Mouse (Mus musculus) heart, postnatal 0 days (tissue): ENCODE results near the gene Ntrk3. TPM values are rescaled to one million over a fixed set of nuclear protein-coding genes. Genes with fewer than 3 reads are reported as not detected.

Experiments used
- ATAC-seq: fragments of 200-750 bp; cut with Nextera tagmentation; 2 replicates; pipeline ENCODE4 v1.8.0; 2017; ENCODE audit warnings: low read depth, moderate number of reproducible peaks, moderate library complexity; ENCODE audit not compliant: insufficient read depth
- DNase-seq: peaks from one replicate; pipeline ENCODE4 v3.0.0-alpha.2; 2016; ENCODE audit warnings: low spot score
- H3K27ac ChIP-seq: fragments of 300-500 bp; sonication (generic); 2 replicates; pipeline ENCODE4 v1.5.1; 2014; ENCODE audit warnings: low read depth, mild to moderate bottlenecking
- H3K27me3 ChIP-seq: fragments of 300-500 bp; sonication (generic); 2 replicates; pipeline ENCODE4 v1.6.1; 2014; ENCODE audit warnings: low read length, mixed read lengths; ENCODE audit not compliant: control insufficient read depth, insufficient read depth
- H3K36me3 ChIP-seq: fragments of 300-500 bp; sonication (generic); replicated peaks from 2 replicates; pipeline ENCODE4 v1.6.1; 2014; ENCODE audit warnings: low read length, mixed read lengths; ENCODE audit not compliant: control insufficient read depth, insufficient read depth
- H3K4me1 ChIP-seq: fragments of 300-500 bp; sonication (generic); 2 replicates; pipeline ENCODE4 v1.6.1; 2014; ENCODE audit warnings: antibody characterized with exemption; ENCODE audit not compliant: control insufficient read depth, insufficient read depth
- H3K4me2 ChIP-seq: fragments of 300-500 bp; sonication (generic); 2 replicates; pipeline ENCODE4 v1.6.1; 2014; ENCODE audit warnings: low read depth, mild to moderate bottlenecking, low read length, moderate library complexity
- H3K4me3 ChIP-seq: fragments of 300-500 bp; sonication (generic); 2 replicates; pipeline ENCODE4 v1.5.1; 2014; ENCODE audit warnings: low read depth, low read length
- H3K9ac ChIP-seq: fragments of 300-500 bp; sonication (generic); replicated peaks from 2 replicates; pipeline ENCODE4 v1.6.1; 2014; ENCODE audit warnings: low read depth, low read length, mixed read lengths
- H3K9me3 ChIP-seq: fragments of 300-500 bp; sonication (generic); replicated peaks from 2 replicates; pipeline ENCODE4 v1.6.1; 2016; ENCODE audit warnings: low read length; ENCODE audit not compliant: control insufficient read depth
- CTCF ChIP-seq: IDR thresholded peaks from 2 replicates; pipeline ENCODE4 v1.5.1; 2016; ENCODE audit warnings: antibody characterized with exemption, control low read depth, low read depth
- EP300 ChIP-seq: IDR thresholded peaks from 2 replicates; pipeline ENCODE4 v1.6.1; 2016; ENCODE audit warnings: antibody characterized with exemption, low read depth
- WGBS: fragments of 180-500 bp; shearing (Covaris S2); extraction: QIAGEN DNeasy Blood & Tissue Kit; methylation state at CpG from one replicate; pipeline ENCODE4 v1.1.7; 2014; 5-methylcytosine and 5-hydroxymethylcytosine counted together
- polyA plus RNA-seq: library from polyadenylated mRNA; unstranded; fragments of >200 nt; fragmentation: Nextera tagmentation; extraction: Ambion mirVana; gene quantifications from 2 replicates; pipeline ENCODE4 v1.2.1, GENCODE M21; 2015
- total RNA-seq: library from RNA; depleted of rRNA; stranded (reverse); fragments of >200 nt; gene quantifications from 2 replicates; pipeline ENCODE4 v1.2.3, GENCODE M21; 2014; ENCODE audit warnings: low replicate concordance; rRNA removed

Gene Ntrk3
- total and polyA plus RNA-seq, 2 experiments from 2014 or later, result 1.1 to 4.2 TPM

GRCm38 (mm10) chr7:78144849-78145248 is 593.0 kb downstream of the Ntrk3 start:
- no peak for DNase-seq
- Histone ChIP-seq H3K9me3 (no peaks in the 10 kb centered on the region), H3K4me3 (no peak overlapping the region), H3K9ac (no peak overlapping the region), H3K27me3 (no peaks in the 10 kb centered on the region), H3K27ac (no peak overlapping the region), H3K4me2 (no peak overlapping the region), H3K4me1 (no peaks in the 10 kb centered on the region), H3K36me3 (no peaks in the 10 kb centered on the region)
- ATAC-seq, result no peak
- TF ChIP-seq CTCF, result no peak
- no peak for TF ChIP-seq EP300
- WGBS, result 75% methylated on average over 3 of the region's 3 CpGs

DNA sequence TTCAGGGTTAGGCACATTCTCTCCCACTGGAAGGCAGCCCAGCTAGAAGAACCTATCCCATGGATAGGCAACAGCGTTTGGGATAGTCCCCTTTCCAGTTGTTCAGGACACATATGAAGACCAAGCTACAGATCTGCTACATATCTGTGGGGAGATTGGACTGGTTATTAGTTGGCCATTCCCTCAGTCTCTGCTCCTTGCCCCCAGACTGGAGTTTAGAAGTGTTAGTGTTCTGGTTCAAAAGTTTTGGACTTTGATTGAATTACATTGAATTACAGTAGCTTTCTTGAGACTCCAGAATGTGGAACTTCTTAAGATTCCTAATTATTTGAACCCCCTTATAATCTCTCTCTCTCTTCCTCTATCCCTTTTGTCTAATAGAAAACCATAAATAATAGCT is 607.8 kb downstream of the Ntrk3 start:
- WGBS, result 57% methylated on average over 1 of the region's 1 CpGs
- no peak for ATAC-seq
- no peak for TF ChIP-seq EP300
- TF ChIP-seq CTCF, result no peak
- no peak overlapping the region for H3K9ac ChIP-seq
- no peaks in the 10 kb centered on the region for H3K27me3 ChIP-seq
- no peak overlapping the region for H3K27ac ChIP-seq
- no peaks in the 10 kb centered on the region for H3K36me3 ChIP-seq
- H3K9me3 ChIP-seq, result no peaks in the 10 kb centered on the region
- no peak overlapping the region for H3K4me2 ChIP-seq
- no peaks in the 10 kb centered on the region for H3K4me1 ChIP-seq
- no peak for DNase-seq
- no peak overlapping the region for H3K4me3 ChIP-seq

Other genes starting within 250 kb of the Ntrk3 start
- 43.6 and 78.5 TPM in 2 replicates for gene Mrps11, start 45.1 kb upstream of the Ntrk3 start, total RNA-seq
- 56.7 and 59.6 TPM in 2 replicates for gene Mrps11, start 45.1 kb upstream of the Ntrk3 start, polyA plus RNA-seq
- 38.3 and 41.4 TPM in 2 replicates for gene Mrpl46, start 45.5 kb upstream of the Ntrk3 start, total RNA-seq
- 71.5 and 71.6 TPM in 2 replicates for gene Mrpl46, start 45.5 kb upstream of the Ntrk3 start, polyA plus RNA-seq
- gene Det1, start 109.3 kb upstream of the Ntrk3 start, total RNA-seq, result 8.7 and 11.1 TPM in 2 replicates
- gene Det1, start 109.3 kb upstream of the Ntrk3 start, polyA plus RNA-seq, result 7.6 and 8.2 TPM in 2 replicates
- gene Aen, start 157.8 kb upstream of the Ntrk3 start, total RNA-seq, result 18.4 and 22.9 TPM in 2 replicates
- gene Aen, start 157.8 kb upstream of the Ntrk3 start, polyA plus RNA-seq, result 28.7 and 31.3 TPM in 2 replicates
- 0.31 and 11.5 TPM in 2 replicates for gene Isg20, start 175.4 kb upstream of the Ntrk3 start, total RNA-seq
- 3.1 and 5.2 TPM in 2 replicates for gene Isg20, start 175.4 kb upstream of the Ntrk3 start, polyA plus RNA-seq